Mouse (Mus musculus) activated CD4-positive, CD25-positive, alpha-beta regulatory T cell, adult 4 months (primary cell): ENCODE results near the gene Wscd2. TPM values are rescaled to one million over a fixed set of nuclear protein-coding genes. Genes with fewer than 3 reads are reported as not detected.

Experiments
- ATAC-seq: one replicate; pipeline ENCODE4 v1.8.0; 2017
- polyA plus RNA-seq, 2 experiments: library from polyadenylated mRNA; unstranded; fragments of 100-300 nt; shearing (Covaris generic); gene quantifications; one replicate each; pipeline ENCODE4 v1.2.1; 2017

Wscd2 gene
- polyA plus RNA-seq, 2 experiments from 2014 or later: 1.6 to 2.2 TPM

- peak; percentile 3 for ATAC-seq
Measured at GRCm38 (mm10) chr5:113539858-113540257, 49.7 kb downstream of the Wscd2 start.

- ATAC-seq: no peak
Measured at GRCm38 (mm10) chr5:113541196-113541595, 51.1 kb downstream of the Wscd2 start.

GRCm38 (mm10) chr5:113542885-113543476 is 52.8 kb downstream of the Wscd2 start:
- ATAC-seq: no peak

GRCm38 (mm10) chr5:113547949-113548700 is 58.0 kb downstream of the Wscd2 start:
- peak; percentile 77 for ATAC-seq

- no peak for ATAC-seq
Measured at GRCm38 (mm10) chr5:113550249-113550648, 60.1 kb downstream of the Wscd2 start.

- ATAC-seq: no peak
Measured at GRCm38 (mm10) chr5:113550759-113551158, 60.6 kb downstream of the Wscd2 start.

GRCm38 (mm10) chr5:113553402-113553897 is 63.3 kb downstream of the Wscd2 start:
- ATAC-seq: no peak

DNA sequence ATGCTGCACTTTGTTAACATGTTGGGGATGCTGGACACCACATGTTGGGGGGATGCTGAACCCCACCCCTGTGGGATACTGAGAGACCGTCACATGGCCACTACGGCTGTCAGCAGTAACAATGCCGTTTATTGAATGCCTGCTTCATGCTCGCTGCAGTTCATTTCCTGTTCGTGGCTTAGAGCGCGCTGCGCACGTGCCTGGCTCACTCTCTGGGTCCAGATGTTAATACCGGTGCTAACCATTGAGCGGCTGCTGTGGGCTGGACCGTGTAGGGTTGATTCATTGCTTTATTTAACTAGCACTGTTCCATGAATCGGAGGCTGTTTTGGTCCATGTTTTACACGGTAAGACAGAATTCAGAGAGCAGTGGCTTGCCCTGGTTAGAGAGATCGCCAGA is 64.0 kb downstream of the Wscd2 start:
- no peak for ATAC-seq

- no peak for ATAC-seq
Measured at GRCm38 (mm10) chr5:113554571-113554970, 64.4 kb downstream of the Wscd2 start.

GRCm38 (mm10) chr5:113555684-113556083 is 65.6 kb downstream of the Wscd2 start:
- ATAC-seq: no peak

DNA sequence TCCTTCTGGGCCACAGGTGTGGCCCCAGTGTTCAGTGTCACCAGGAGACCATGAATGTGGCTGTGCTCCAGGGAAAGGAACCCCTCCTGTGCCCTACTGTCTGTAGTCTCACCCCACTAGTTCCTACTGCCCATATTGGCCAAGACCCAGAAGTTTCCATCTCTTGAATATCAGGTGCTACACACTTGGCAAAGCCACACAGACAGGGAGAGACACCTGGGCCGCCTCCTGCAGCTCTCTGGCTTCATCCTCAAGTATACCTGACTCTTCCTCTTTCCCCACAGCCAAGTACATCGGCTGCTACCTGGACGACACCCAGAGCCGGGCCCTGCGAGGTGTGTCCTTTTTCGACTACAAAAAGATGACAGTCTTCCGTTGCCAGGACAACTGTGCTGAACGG is 67.9 kb downstream of the Wscd2 start:
- no peak for ATAC-seq

- no peak for ATAC-seq
Measured at GRCm38 (mm10) chr5:113559627-113560026, 69.5 kb downstream of the Wscd2 start.

GRCm38 (mm10) chr5:113564463-113564862 is 74.3 kb downstream of the Wscd2 start:
- ATAC-seq: no peak

GRCm38 (mm10) chr5:113565101-113565854 is 75.1 kb downstream of the Wscd2 start:
- ATAC-seq: no peak

DNA sequence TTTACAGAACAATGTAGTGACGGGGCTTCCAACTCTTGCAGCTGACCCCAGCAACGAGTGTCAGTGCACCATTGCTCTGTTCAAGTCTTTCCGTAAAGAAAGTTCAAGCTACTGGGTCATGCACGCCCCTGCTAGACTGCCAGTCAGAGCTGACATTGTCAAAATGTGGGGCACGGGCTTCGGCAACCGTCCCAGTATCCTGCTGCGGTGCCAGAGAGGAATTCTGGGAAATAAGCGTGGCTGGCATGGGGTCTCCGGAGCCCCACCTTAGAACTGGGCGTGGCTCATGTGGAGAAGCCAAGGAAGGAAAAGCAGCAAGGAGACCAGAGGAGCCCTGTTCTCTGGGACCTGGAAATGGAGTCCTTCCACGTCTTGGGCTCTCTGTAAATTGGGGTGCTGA is 75.7 kb downstream of the Wscd2 start:
- no peak for ATAC-seq

DNA sequence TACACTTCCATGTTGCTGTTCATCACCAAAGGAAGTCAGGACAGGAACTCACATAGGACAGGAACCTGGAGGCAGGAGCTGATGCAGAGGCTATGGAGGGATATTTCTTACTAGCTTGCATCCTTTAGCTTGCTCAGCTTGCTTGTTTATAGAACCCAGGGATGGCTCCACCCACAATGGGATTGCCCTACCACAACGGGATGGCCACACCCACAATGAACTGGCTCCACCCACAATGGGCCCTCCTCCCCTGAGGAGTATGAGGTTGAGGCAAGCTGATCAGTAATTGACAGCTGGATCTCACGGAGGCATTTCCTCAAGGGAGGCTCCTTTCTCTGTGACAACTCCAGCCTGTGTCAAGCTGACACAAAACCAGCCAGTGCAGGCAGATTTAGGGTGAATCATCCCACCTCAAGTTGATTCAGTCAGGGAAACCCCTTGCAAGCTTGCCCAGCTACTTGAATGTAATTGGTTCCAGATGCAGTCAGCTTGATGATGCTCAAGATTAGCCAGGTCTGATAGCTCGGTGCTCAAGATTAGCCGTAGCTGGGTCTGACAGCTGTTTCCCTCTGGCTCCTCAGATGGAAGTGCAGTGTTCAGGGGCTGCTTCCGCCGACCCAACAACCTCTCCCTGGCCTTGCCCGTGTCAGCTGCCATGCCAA is 80.1 kb downstream of the Wscd2 start:
- no peak for ATAC-seq

GRCm38 (mm10) chr5:113577555-113577954 is 87.4 kb downstream of the Wscd2 start:
- no peak for ATAC-seq

- ATAC-seq: no peak
Measured at GRCm38 (mm10) chr5:113578428-113578827, 88.3 kb downstream of the Wscd2 start.

- no peak for ATAC-seq
Measured at GRCm38 (mm10) chr5:113579128-113579527, 89.0 kb downstream of the Wscd2 start.

DNA sequence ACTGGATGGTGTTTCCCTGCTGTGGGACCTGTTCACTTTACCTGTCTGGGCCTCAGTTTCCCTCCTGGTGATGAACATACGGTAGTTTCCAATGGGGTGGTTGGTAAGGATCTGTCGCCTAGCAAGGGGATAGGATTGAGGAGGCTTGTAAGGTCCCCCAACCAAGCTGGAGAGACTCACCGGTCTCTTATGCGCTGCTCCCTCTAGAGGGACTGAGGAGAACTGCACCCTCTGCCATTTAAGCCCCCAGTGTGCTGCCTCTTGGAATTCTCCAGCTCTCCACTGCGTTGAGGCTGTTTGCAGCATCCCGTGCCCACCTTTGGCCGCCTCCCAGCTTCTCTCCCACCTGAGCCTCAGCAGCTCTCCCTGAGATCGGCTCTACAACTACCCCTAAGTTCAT is 90.1 kb downstream of the Wscd2 start:
- ATAC-seq: no peak

DNA sequence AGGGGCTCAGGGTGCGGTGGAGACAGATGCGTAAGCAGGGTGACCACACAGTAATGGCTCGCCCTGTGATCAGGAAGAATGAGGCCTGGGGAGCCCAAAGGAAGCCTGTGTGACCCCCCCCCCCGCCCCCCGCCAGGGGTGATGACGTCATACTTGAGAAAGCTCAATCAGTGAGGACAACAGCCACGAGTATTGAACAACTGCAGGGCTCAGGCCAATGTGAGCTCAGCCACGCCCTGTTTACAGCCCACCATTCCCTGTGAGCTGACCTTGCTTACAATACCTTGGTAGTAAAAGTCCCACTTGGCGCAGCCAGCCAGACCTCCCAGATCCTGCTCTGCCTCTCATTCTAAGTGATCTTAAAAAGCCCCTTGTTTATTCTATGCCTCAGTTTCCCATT is 90.7 kb downstream of the Wscd2 start:
- no peak for ATAC-seq

DNA sequence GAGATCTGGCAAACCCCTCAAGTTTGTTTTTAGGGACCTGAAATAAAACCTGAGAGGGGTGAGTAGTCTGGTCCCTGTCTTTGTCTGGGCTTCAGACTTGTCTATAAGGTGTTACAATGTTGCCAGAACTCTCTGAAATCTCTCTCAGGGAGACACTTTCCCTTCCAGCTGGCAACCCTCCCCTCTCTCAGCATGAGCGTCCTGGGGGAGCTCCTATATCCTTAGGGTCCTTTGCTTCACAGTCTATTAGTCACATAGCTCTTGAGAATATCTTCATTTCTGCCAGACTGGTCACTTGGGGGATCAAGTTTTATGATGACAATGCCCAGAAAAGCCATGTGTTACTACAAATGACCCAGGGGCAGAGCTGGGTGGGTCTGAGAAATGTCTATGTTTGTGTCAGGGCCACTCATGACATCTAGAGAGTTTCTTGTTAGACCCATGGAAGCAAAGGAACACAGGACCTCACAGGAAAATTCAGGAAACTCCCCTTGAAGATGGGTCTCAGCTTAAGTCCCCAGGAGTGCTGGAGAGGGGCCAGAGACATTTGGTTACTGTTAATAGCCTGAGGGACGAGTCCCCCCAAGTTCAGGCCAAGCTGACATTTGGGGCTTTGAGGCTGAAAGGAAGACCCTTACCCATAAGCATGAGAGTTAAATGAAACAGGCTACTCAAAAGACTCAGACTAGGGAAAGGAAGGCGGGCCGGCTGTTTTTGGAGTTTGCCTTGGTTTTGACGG is 93.5 kb downstream of the Wscd2 start:
- ATAC-seq: no peak
